Mouse (Mus musculus) testis, adult 2 months (tissue): ENCODE measurements around the gene Sh3bp4.

Source experiments
- CTCF ChIP-seq: fragments of 200-500 bp; IDR thresholded peaks from 2 replicates; pipeline ENCODE4 v1.5.1; 2012; ENCODE audit warnings: low read depth, mild to moderate bottlenecking, inconsistent platforms, low read length, moderate library complexity; ENCODE audit not compliant: control insufficient read depth, insufficient read depth, insufficient replicate concordance
- POLR2A ChIP-seq: fragments of 200-500 bp; IDR thresholded peaks from 2 replicates; pipeline ENCODE4 v1.6.1; 2012; ENCODE audit warnings: low read depth, mild to moderate bottlenecking, inconsistent platforms, low read length, moderate library complexity; ENCODE audit not compliant: control insufficient read depth

DNA sequence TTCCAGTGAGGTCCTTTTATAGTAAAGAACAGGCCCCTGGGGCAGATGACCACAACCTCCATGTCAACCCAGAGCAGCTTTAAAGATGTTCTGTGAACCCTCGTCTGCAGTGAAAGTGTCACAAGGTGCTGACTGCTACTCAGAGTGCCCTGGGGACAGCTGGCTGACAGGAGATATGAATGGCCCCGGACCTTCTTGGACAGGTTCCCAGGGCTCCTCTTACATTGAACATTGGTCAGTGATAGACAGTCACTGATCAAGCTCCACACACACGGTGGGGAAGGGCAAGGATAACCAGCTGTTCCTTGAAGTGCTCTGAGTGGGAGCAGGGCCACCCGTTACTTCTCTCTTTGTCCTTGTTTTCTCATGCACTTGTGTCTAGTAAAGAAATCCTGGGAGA is 50.1 kb downstream of the Sh3bp4 start:
- TF ChIP-seq CTCF (no peak), POLR2A (no peak)
